Mouse (Mus musculus) erythroblast, embryonic 14.5 days (primary cell): ENCODE data around the gene Slc50a1. TPM values are rescaled to one million over a fixed set of nuclear protein-coding genes. Genes with fewer than 3 reads are reported as not detected.

Experiments
- H3K27me3 ChIP-seq: 2 replicates; pipeline ENCODE4 v1.6.1; 2012; ENCODE audit warnings: inconsistent platforms; ENCODE audit not compliant: control insufficient read depth
- H3K36me3 ChIP-seq: 2 replicates; pipeline ENCODE4 v1.6.1; 2012; ENCODE audit warnings: mild to moderate bottlenecking, inconsistent platforms; ENCODE audit not compliant: control insufficient read depth
- H3K4me1 ChIP-seq: 2 replicates; pipeline ENCODE4 v1.6.1; 2012; ENCODE audit warnings: inconsistent platforms; ENCODE audit not compliant: control insufficient read depth
- H3K4me3 ChIP-seq: replicated peaks from 2 replicates; pipeline ENCODE3; 2012; ENCODE audit warnings: moderate library complexity, mild to moderate bottlenecking, inconsistent platforms
- H3K9me3 ChIP-seq: 2 replicates; pipeline ENCODE4 v1.6.1; 2012; ENCODE audit warnings: low read length, inconsistent platforms, mixed read lengths; ENCODE audit not compliant: control insufficient read depth
- GATA1 ChIP-seq: IDR thresholded peaks from 2 replicates; pipeline ENCODE4 v1.6.1; 2012; ENCODE audit warnings: low read length, inconsistent platforms, mixed read lengths
- TAL1 ChIP-seq: IDR thresholded peaks from 3 replicates; pipeline ENCODE4 v1.6.1; 2012; ENCODE audit warnings: low read length, inconsistent platforms, mixed read lengths
- polyA plus RNA-seq: library from polyadenylated mRNA; stranded (reverse); fragments of >175 nt; gene quantifications from 2 replicates; pipeline ENCODE4 v1.2.3, GENCODE M21; 2012

Slc50a1 gene
- polyA plus RNA-seq, 1 experiment: 0.07 TPM

DNA sequence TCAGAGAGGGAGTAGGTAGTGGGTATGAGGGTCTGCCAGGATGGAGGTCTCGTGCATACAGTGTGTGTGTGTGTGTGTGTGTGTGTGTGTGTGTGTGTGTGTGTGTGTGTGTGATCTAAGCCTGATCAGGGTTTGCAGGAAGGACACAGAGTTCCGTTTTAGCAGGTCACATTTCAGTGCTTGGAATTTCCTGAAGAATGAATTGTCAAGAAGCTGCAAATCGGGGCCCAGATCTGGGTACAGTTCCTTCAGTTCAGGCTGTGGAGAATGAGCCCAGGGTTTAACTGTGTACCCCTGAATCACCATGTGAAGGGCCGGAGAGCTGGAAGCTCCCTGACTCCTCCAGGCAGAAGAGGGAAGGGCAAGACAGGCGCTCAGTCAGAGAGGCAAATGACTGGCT, 16.9 kb upstream of the Slc50a1 start:
- no peaks in the 10 kb centered on the region for H3K36me3 ChIP-seq
- H3K4me1 ChIP-seq: no peaks in the 10 kb centered on the region
- TF ChIP-seq GATA1 (no peak), TAL1 (no peak)
- no peak overlapping the region for H3K4me3 ChIP-seq
- H3K9me3 ChIP-seq: no peaks in the 10 kb centered on the region
- H3K27me3 ChIP-seq: peaks cover 26% of the 10 kb centered on the region

DNA sequence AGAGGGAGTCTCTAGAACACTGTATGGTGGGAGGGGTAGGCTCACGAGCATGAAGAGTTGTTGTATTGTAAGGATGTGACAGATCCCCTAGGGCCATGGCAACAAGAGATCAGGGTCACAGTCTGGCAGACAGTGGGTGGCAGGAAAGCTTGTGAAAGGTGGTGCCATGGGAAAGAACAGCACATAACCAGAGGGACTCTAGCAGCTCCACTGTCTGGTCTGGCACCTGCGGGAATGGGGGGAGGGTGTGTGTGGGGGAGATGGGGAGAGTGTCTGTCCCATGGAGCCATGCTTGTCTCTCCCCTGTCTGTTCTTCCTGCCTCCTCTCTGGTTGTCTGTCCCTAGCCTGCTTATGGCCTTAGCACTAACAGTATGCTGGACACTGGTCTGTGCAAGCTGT, 15.2 kb upstream of the Slc50a1 start:
- H3K36me3 ChIP-seq: no peaks in the 10 kb centered on the region
- no peak overlapping the region for H3K4me3 ChIP-seq
- H3K9me3 ChIP-seq: no peaks in the 10 kb centered on the region; the same call in 1 of the 2 replicates
- TF ChIP-seq GATA1: no peak
- TF ChIP-seq TAL1: no peak
- H3K4me1 ChIP-seq: no peaks in the 10 kb centered on the region; the same call in none of the 2 replicates
- peaks cover 44% of the 10 kb centered on the region for H3K27me3 ChIP-seq

DNA sequence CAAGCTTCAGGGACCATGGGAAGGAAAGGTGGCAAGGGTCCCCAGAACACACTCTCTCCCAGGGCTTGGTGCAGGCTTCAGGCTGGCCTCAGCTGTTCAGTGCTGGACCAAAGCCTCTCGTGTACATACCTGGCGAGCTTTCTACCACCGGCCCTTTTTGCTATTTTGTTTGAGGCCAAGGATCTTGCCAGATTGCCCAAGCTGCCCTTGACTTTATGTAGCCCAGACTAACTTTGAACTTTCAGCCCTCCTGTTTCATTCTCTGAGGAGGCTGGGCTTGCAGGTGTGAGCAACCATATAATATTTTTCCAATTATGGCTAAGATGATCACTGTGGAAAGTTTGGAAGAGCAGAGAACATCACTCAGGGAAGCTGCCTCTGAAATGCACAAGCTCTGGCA, 13.9 kb upstream of the Slc50a1 start:
- Histone ChIP-seq H3K36me3 (no peaks in the 10 kb centered on the region), H3K4me1 (peaks cover 5% of the 10 kb centered on the region), H3K9me3 (no peaks in the 10 kb centered on the region; the same call in 1 of the 2 replicates), H3K27me3 (peaks cover 57% of the 10 kb centered on the region), H3K4me3 (no peak overlapping the region)
- TF ChIP-seq TAL1 (no peak), GATA1 (no peak)

DNA sequence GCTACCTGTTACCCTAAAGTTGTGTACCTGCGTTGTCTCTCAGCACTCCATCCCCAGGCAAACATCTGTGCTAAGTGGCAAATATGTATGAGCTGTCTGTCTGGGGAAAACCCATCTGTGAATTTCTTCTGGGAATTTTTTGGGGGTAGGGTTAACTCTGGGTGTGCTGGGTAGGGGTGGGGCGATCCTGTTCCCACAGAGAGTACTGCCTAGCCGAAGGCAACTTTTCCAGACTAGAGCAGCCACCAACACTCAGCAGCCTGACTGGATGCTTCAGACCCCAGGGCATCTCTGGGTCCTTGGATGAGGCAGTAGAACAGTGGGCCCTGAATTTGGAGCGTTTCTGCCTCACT, 11.9 kb upstream of the Slc50a1 start:
- Histone ChIP-seq H3K27me3 (peaks cover 70% of the 10 kb centered on the region), H3K4me3 (no peak overlapping the region), H3K9me3 (no peaks in the 10 kb centered on the region; the same call in 1 of the 2 replicates), H3K36me3 (no peaks in the 10 kb centered on the region), H3K4me1 (peaks cover 6% of the 10 kb centered on the region)
- TF ChIP-seq TAL1: no peak
- no peak for TF ChIP-seq GATA1

DNA sequence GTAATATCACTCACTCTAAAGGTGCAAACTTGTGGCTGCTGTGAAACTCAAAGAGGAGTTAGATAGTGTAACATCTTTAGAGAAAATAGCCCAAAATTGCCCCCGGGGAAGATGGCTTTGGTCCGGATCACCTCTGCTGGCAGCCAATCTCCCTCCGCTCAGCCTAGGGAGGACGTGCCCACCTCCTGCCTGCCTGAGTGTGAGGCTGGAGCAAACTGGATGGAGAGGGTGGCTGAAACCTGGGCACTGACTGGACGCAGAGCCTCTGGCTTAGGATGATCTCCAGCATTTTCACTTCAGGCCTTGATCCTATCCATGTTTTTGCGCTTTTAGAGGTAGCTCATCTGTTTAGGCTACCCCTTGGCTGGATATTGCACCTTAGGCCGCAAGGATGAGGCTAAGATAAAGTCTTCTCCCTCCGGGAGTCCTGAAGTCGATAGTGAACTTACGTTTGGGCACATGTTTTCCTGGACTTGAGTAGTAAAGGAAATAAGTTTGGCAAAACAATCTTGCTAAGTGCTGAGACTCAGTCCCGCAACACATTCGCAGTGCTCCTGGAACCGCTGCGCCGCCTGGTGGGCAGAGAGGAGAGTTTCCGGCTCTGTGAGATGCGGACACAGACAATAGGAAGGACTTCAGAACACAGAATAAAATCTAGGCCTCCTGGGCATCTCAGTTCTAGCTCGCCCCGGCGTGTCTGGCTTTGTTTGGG, 11.4 kb upstream of the Slc50a1 start:
- Histone ChIP-seq H3K4me3 (no peak overlapping the region), H3K9me3 (no peaks in the 10 kb centered on the region; the same call in 1 of the 2 replicates), H3K27me3 (peaks cover 75% of the 10 kb centered on the region), H3K36me3 (no peaks in the 10 kb centered on the region), H3K4me1 (peaks cover 6% of the 10 kb centered on the region)
- no peak for TF ChIP-seq TAL1
- no peak for TF ChIP-seq GATA1

DNA sequence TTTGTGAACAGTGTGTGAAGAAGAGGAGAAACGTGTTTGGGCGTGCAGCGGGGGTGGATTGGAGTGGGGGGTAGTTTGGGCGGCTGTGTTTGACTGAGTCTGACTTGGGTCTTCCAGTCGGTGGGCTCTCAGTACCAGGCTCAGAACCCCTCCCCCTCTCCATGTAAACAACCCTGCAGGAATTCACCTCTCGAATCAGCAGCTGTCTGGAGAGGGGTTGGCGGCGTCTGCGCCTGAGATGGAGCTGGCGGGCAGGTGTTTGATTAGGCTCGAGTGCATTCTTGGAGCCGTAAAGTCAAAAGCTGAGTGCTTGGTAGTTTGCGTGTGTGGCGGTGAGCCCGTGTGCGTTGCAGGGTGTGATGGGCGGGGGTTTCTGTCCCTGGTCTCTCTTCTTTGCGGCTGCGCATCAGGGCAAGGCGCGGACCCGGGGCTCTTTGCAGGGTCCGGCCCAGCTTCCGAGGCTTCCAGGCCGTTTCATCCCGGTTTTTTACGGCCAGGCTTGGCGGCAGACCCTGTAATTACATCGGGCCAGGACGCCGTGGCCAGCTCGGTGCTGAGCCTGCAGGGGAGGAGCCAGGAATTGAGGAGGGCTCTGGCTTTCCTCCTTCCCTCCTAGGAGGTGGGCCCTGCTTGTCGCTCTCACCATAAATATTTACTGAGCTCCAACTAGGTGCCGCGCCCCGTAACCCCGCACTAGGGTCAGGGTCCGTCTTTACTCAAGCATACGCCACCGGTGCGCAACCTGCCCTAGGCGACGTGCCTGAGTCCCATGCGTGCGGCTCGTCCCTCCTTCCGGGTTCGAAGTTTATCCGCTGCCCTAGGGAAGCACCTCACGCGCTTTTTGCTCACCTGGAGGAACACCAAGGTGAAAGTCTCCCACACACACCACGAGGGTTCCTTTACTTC, 10.5 kb upstream of the Slc50a1 start, which contains the start of gene Efna1:
Efna1 (minus strand) TSS at position 537 of the 906 bp plus-strand sequence.
- Histone ChIP-seq H3K36me3 (no peaks in the 10 kb centered on the region), H3K27me3 (peaks cover 81% of the 10 kb centered on the region), H3K4me3 (peak within 1 kb of the TSS; percentile 28), H3K4me1 (peaks cover 6% of the 10 kb centered on the region), H3K9me3 (no peaks in the 10 kb centered on the region; the same call in 1 of the 2 replicates)
- TF ChIP-seq GATA1 (no peak), TAL1 (no peak)

DNA sequence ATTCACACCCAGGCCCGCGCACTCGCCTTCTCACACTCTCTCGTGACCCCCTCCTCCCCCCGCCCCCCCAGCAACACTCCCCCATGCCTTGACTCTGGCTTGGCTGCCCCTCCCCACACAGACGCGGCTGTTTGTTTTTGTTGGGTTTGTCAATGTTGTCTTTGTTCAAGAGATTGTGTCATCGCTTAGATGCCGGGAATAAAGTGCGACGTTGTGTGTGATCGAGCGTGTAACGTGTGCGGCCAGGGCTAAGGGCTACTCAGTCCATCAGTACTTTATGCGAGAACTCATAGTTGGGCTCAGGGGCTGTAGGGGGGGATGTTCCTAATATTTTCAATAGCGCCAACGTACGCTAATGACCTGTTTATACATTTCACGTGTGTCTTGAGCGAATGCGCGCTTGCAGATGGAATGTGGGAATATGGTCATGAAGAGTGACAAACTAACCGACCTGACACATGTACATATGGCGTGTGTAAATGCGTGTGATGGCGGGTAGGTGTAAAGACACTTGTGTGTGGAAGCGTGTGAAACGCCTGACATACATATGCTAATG, 9.8 kb upstream of the Slc50a1 start:
- Histone ChIP-seq H3K4me3 (peak overlapping the region; percentile 13), H3K4me1 (peaks cover 6% of the 10 kb centered on the region), H3K9me3 (no peaks in the 10 kb centered on the region; the same call in 1 of the 2 replicates), H3K36me3 (no peaks in the 10 kb centered on the region), H3K27me3 (peaks cover 77% of the 10 kb centered on the region)
- TF ChIP-seq TAL1 (no peak), GATA1 (no peak)

DNA sequence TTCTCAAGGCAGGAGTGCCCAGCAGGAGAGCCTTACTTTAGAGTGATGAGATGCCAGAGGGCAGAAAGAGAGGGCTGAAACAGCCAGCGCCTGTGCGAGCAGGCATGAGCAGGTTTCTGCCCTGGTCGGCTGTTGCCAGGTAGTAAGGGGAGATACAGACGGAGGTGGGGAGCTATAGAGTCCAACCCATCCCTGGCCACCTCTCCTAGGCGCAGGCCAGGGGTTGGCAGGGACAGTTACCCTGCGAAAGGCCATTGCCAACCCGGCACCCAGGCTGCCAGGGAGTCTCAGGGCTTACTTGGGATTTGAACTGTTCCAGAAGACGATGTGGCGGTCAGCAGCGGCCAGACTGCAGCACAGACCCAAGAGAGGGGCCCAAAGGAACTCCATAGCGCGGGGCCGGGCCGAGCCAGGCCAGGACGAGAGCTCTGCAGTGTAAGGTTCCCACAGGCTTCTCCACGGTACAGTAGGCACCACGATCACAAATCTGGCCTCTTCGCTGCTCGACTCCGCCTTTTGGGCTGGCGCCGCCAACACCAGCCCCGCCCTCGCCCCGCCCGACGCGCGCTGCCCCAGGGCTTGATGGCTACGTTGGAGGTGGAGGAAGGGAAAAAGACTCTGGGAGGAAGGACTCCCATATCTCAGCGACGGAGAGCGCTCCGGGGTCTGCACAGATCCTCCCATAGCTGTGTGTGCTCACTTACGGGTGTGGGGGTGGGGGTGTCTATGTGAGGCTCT, 9.0 kb upstream of the Slc50a1 start:
- H3K4me1 ChIP-seq: peaks cover 6% of the 10 kb centered on the region
- H3K27me3 ChIP-seq: peaks cover 71% of the 10 kb centered on the region
- H3K36me3 ChIP-seq: no peaks in the 10 kb centered on the region
- TF ChIP-seq GATA1: no peak
- no peak for TF ChIP-seq TAL1
- H3K9me3 ChIP-seq: no peaks in the 10 kb centered on the region; the same call in 1 of the 2 replicates
- H3K4me3 ChIP-seq: peak overlapping the region; percentile 48
